Mouse (Mus musculus): ENCODE data around the gene Txndc5. TPM values are rescaled to one million over a fixed set of nuclear protein-coding genes. Genes with fewer than 3 reads are reported as not detected.
A peak's percentile ranks its signal among the peaks of the same experiment; 100 is the strongest.

The Txndc5 gene
- polyA plus RNA-seq, 1 experiment from 2014 or later: 118 TPM

GRCm38 (mm10) chr13:38501314-38501713, 27.3 kb downstream of the Txndc5 start:
- H3K36me3 ChIP-seq (ENCODE audit: control insufficient read depth, insufficient read depth, low read length): no peaks in the 10 kb centered on the region
- no peak overlapping the region for H3K27ac ChIP-seq (ENCODE audit: low read depth, low read length)
- H3K4me2 ChIP-seq (replicated peaks; ENCODE audit: low read depth, low read length): no peak overlapping the region
- H3K9me3 ChIP-seq (ENCODE audit: control insufficient read depth, low read length): no peaks in the 10 kb centered on the region
- H3K27me3 ChIP-seq (ENCODE audit: control insufficient read depth, insufficient read depth, low read length): no peaks in the 10 kb centered on the region
- DNase-seq (ENCODE audit: low spot score) (no peak), ATAC-seq (ENCODE audit: low FRiP score) (no peak)
- no peak overlapping the region for H3K4me3 ChIP-seq (ENCODE audit: low read depth, low read length)
- 91% methylated on average over 12 of the region's 12 CpGs for WGBS
- H3K4me1 ChIP-seq (replicated peaks; ENCODE audit: control insufficient read depth, insufficient read depth, low read length): no peaks in the 10 kb centered on the region
- H3K9ac ChIP-seq (ENCODE audit: low read depth, low read length): no peak overlapping the region

GRCm38 (mm10) chr13:38496715-38497114, 31.9 kb downstream of the Txndc5 start:
- ATAC-seq (ENCODE audit: low FRiP score): no peak
- H3K27ac ChIP-seq (ENCODE audit: low read depth, low read length): no peak overlapping the region

GRCm38 (mm10) chr13:38486767-38487166, 41.9 kb downstream of the Txndc5 start:
- ATAC-seq (ENCODE audit: low FRiP score): no peak
- H3K4me3 ChIP-seq (ENCODE audit: low read depth, low read length): no peak overlapping the region
- DNase-seq (ENCODE audit: low spot score): no peak
- no peak overlapping the region for H3K9ac ChIP-seq (ENCODE audit: low read depth, low read length)
- no peaks in the 10 kb centered on the region for H3K9me3 ChIP-seq (ENCODE audit: control insufficient read depth, low read length)
- no peaks in the 10 kb centered on the region for H3K36me3 ChIP-seq (ENCODE audit: control insufficient read depth, insufficient read depth, low read length)
- H3K4me1 ChIP-seq (replicated peaks; ENCODE audit: control insufficient read depth, insufficient read depth, low read length): no peaks in the 10 kb centered on the region
- WGBS: 90% methylated on average over 6 of the region's 6 CpGs
- no peaks in the 10 kb centered on the region for H3K27me3 ChIP-seq (ENCODE audit: control insufficient read depth, insufficient read depth, low read length)
- H3K27ac ChIP-seq (ENCODE audit: low read depth, low read length): no peak overlapping the region
- no peak overlapping the region for H3K4me2 ChIP-seq (replicated peaks; ENCODE audit: low read depth, low read length)

More at GRCm38 (mm10) chr13:38496715-38497114, 31.9 kb downstream of the Txndc5 start:
- H3K36me3 ChIP-seq (ENCODE audit: control insufficient read depth, insufficient read depth, low read length): no peaks in the 10 kb centered on the region
- DNase-seq (ENCODE audit: low spot score): no peak
- no peaks in the 10 kb centered on the region for H3K27me3 ChIP-seq (ENCODE audit: control insufficient read depth, insufficient read depth, low read length)
- no peak overlapping the region for H3K9ac ChIP-seq (ENCODE audit: low read depth, low read length)
- WGBS: 68% methylated on average over 3 of the region's 3 CpGs
- H3K4me2 ChIP-seq (replicated peaks; ENCODE audit: low read depth, low read length): no peak overlapping the region
- no peaks in the 10 kb centered on the region for H3K9me3 ChIP-seq (ENCODE audit: control insufficient read depth, low read length)
- H3K4me3 ChIP-seq (ENCODE audit: low read depth, low read length): no peak overlapping the region
- no peaks in the 10 kb centered on the region for H3K4me1 ChIP-seq (replicated peaks; ENCODE audit: control insufficient read depth, insufficient read depth, low read length)

GRCm38 (mm10) chr13:38484701-38485100, 43.9 kb downstream of the Txndc5 start:
- ATAC-seq (ENCODE audit: low FRiP score) (no peak), DNase-seq (ENCODE audit: low spot score) (no peak)
- Histone ChIP-seq H3K4me1 (replicated peaks; ENCODE audit: control insufficient read depth, insufficient read depth, low read length) (no peaks in the 10 kb centered on the region), H3K27ac (ENCODE audit: low read depth, low read length) (no peak overlapping the region), H3K4me2 (replicated peaks; ENCODE audit: low read depth, low read length) (no peak overlapping the region), H3K9me3 (ENCODE audit: control insufficient read depth, low read length) (no peaks in the 10 kb centered on the region), H3K27me3 (ENCODE audit: control insufficient read depth, insufficient read depth, low read length) (no peaks in the 10 kb centered on the region), H3K36me3 (ENCODE audit: control insufficient read depth, insufficient read depth, low read length) (no peaks in the 10 kb centered on the region), H3K4me3 (ENCODE audit: low read depth, low read length) (no peak overlapping the region), H3K9ac (ENCODE audit: low read depth, low read length) (no peak overlapping the region)
- 80% methylated on average over 5 of the region's 5 CpGs for WGBS

- 94% methylated on average over 7 of the region's 7 CpGs for WGBS
- Histone ChIP-seq H3K9me3 (ENCODE audit: control insufficient read depth, low read length) (no peaks in the 10 kb centered on the region), H3K4me1 (replicated peaks; ENCODE audit: control insufficient read depth, insufficient read depth, low read length) (no peaks in the 10 kb centered on the region), H3K27ac (ENCODE audit: low read depth, low read length) (no peak overlapping the region), H3K9ac (ENCODE audit: low read depth, low read length) (no peak overlapping the region), H3K27me3 (ENCODE audit: control insufficient read depth, insufficient read depth, low read length) (no peaks in the 10 kb centered on the region), H3K4me2 (replicated peaks; ENCODE audit: low read depth, low read length) (no peak overlapping the region), H3K36me3 (ENCODE audit: control insufficient read depth, insufficient read depth, low read length) (no peaks in the 10 kb centered on the region), H3K4me3 (ENCODE audit: low read depth, low read length) (no peak overlapping the region)
- DNase-seq (ENCODE audit: low spot score): no peak
- ATAC-seq (ENCODE audit: low FRiP score): no peak
Measured at GRCm38 (mm10) chr13:38481021-38481420, 47.6 kb downstream of the Txndc5 start.

GRCm38 (mm10) chr13:38476936-38477335, 51.7 kb downstream of the Txndc5 start:
- no peak overlapping the region for H3K9ac ChIP-seq (ENCODE audit: low read depth, low read length)
- no peaks in the 10 kb centered on the region for H3K9me3 ChIP-seq (ENCODE audit: control insufficient read depth, low read length)
- no peaks in the 10 kb centered on the region for H3K4me1 ChIP-seq (replicated peaks; ENCODE audit: control insufficient read depth, insufficient read depth, low read length)
- ATAC-seq (ENCODE audit: low FRiP score) (no peak), DNase-seq (ENCODE audit: low spot score) (peak; percentile 60)
- H3K36me3 ChIP-seq (ENCODE audit: control insufficient read depth, insufficient read depth, low read length): no peaks in the 10 kb centered on the region
- no peak overlapping the region for H3K27ac ChIP-seq (ENCODE audit: low read depth, low read length)
- H3K4me2 ChIP-seq (replicated peaks; ENCODE audit: low read depth, low read length): no peak overlapping the region; the same call in 1 of the 2 replicates
- H3K27me3 ChIP-seq (ENCODE audit: control insufficient read depth, insufficient read depth, low read length): no peaks in the 10 kb centered on the region
- H3K4me3 ChIP-seq (ENCODE audit: low read depth, low read length): no peak overlapping the region
- WGBS: 35% methylated on average over 8 of the region's 8 CpGs

GRCm38 (mm10) chr13:38473497-38473896, 55.1 kb downstream of the Txndc5 start:
- Histone ChIP-seq H3K36me3 (ENCODE audit: control insufficient read depth, insufficient read depth, low read length) (no peaks in the 10 kb centered on the region), H3K4me3 (ENCODE audit: low read depth, low read length) (no peak overlapping the region), H3K4me1 (replicated peaks; ENCODE audit: control insufficient read depth, insufficient read depth, low read length) (no peaks in the 10 kb centered on the region), H3K9me3 (ENCODE audit: control insufficient read depth, low read length) (no peaks in the 10 kb centered on the region), H3K27ac (ENCODE audit: low read depth, low read length) (no peak overlapping the region), H3K9ac (ENCODE audit: low read depth, low read length) (no peak overlapping the region), H3K27me3 (ENCODE audit: control insufficient read depth, insufficient read depth, low read length) (no peaks in the 10 kb centered on the region), H3K4me2 (replicated peaks; ENCODE audit: low read depth, low read length) (no peak overlapping the region)
- DNase-seq (ENCODE audit: low spot score) (no peak), ATAC-seq (ENCODE audit: low FRiP score) (no peak)
- 89% methylated on average over 6 of the region's 6 CpGs for WGBS

- ATAC-seq (ENCODE audit: low FRiP score): no peak
- no peak for DNase-seq (ENCODE audit: low spot score)
- no peak overlapping the region for H3K9ac ChIP-seq (ENCODE audit: low read depth, low read length)
- H3K4me3 ChIP-seq (ENCODE audit: low read depth, low read length): no peak overlapping the region
- no peaks in the 10 kb centered on the region for H3K36me3 ChIP-seq (ENCODE audit: control insufficient read depth, insufficient read depth, low read length)
- 93% methylated on average over 4 of the region's 4 CpGs for WGBS
- no peaks in the 10 kb centered on the region for H3K9me3 ChIP-seq (ENCODE audit: control insufficient read depth, low read length)
- H3K27ac ChIP-seq (ENCODE audit: low read depth, low read length): no peak overlapping the region
- H3K27me3 ChIP-seq (ENCODE audit: control insufficient read depth, insufficient read depth, low read length): no peaks in the 10 kb centered on the region
- no peaks in the 10 kb centered on the region for H3K4me1 ChIP-seq (replicated peaks; ENCODE audit: control insufficient read depth, insufficient read depth, low read length)
- H3K4me2 ChIP-seq (replicated peaks; ENCODE audit: low read depth, low read length): no peak overlapping the region
Measured at GRCm38 (mm10) chr13:38472636-38473035, 56.0 kb downstream of the Txndc5 start.

- DNase-seq (ENCODE audit: low spot score) (no peak), ATAC-seq (ENCODE audit: low FRiP score) (no peak)
- no peak overlapping the region for H3K4me3 ChIP-seq (ENCODE audit: low read depth, low read length)
- H3K4me2 ChIP-seq (replicated peaks; ENCODE audit: low read depth, low read length): no peak overlapping the region
- no peaks in the 10 kb centered on the region for H3K9me3 ChIP-seq (ENCODE audit: control insufficient read depth, low read length)
- H3K9ac ChIP-seq (ENCODE audit: low read depth, low read length): no peak overlapping the region
- 82% methylated on average over 5 of the region's 5 CpGs for WGBS
- H3K27ac ChIP-seq (ENCODE audit: low read depth, low read length): no peak overlapping the region
- H3K36me3 ChIP-seq (ENCODE audit: control insufficient read depth, insufficient read depth, low read length): no peaks in the 10 kb centered on the region
- no peaks in the 10 kb centered on the region for H3K27me3 ChIP-seq (ENCODE audit: control insufficient read depth, insufficient read depth, low read length)
- no peaks in the 10 kb centered on the region for H3K4me1 ChIP-seq (replicated peaks; ENCODE audit: control insufficient read depth, insufficient read depth, low read length)
Measured at GRCm38 (mm10) chr13:38470882-38471281, 57.7 kb downstream of the Txndc5 start.

Measured in hindbrain, embryonic 11.5 days (tissue).